Mouse (Mus musculus) hindbrain, embryonic 15.5 days (tissue): Measurements from ENCODE around the gene Prim2. TPM values are rescaled to one million over a fixed set of nuclear protein-coding genes. Genes with fewer than 3 reads are reported as not detected.
A peak's percentile ranks its signal among the peaks of the same experiment; 100 is the strongest.
"Not testable (repeated sequence)": the region's sequence is repeated elsewhere in the genome, so short reads cannot be mapped to it uniquely, and the experiment has no call there.

Source experiments
- ATAC-seq: fragments of 200-750 bp; cut with Nextera tagmentation; 2 replicates; pipeline ENCODE4 v1.8.0; 2017; ENCODE audit warnings: low read depth, moderate number of reproducible peaks, moderate TSS enrichment; ENCODE audit not compliant: low FRiP score
- H3K27ac ChIP-seq: fragments of 300-500 bp; sonication (generic); replicated peaks from 2 replicates; pipeline ENCODE4 v1.5.1; 2015; ENCODE audit warnings: mild to moderate bottlenecking, inconsistent platforms
- H3K27me3 ChIP-seq: fragments of 300-500 bp; sonication (generic); 2 replicates; pipeline ENCODE4 v1.6.1; 2015; ENCODE audit warnings: control low read depth, inconsistent platforms
- H3K36me3 ChIP-seq: fragments of 300-500 bp; sonication (generic); 2 replicates; pipeline ENCODE4 v1.6.1; 2015; ENCODE audit warnings: control low read depth, inconsistent platforms
- H3K4me1 ChIP-seq: fragments of 300-500 bp; sonication (generic); replicated peaks from 2 replicates; pipeline ENCODE4 v1.6.1; 2015; ENCODE audit warnings: control low read depth, inconsistent platforms
- H3K4me2 ChIP-seq: fragments of 300-500 bp; sonication (generic); 2 replicates; pipeline ENCODE4 v1.6.1; 2015; ENCODE audit warnings: moderate library complexity, mild to moderate bottlenecking, inconsistent platforms
- H3K4me3 ChIP-seq: fragments of 300-500 bp; sonication (generic); 2 replicates; pipeline ENCODE4 v1.5.1; 2015; ENCODE audit warnings: mild to moderate bottlenecking, inconsistent platforms
- H3K9ac ChIP-seq: fragments of 300-500 bp; sonication (generic); 2 replicates; pipeline ENCODE4 v1.6.1; 2015; ENCODE audit warnings: inconsistent platforms
- H3K9me3 ChIP-seq: fragments of 300-500 bp; sonication (generic); 2 replicates; pipeline ENCODE4 v1.6.1; 2016; ENCODE audit warnings: control low read depth, inconsistent platforms
- WGBS: fragments of 180-500 bp; shearing (Covaris S2); methylation state at CpG from one replicate; pipeline ENCODE4 v1.1.7; 2015; 5-methylcytosine and 5-hydroxymethylcytosine counted together
- polyA plus RNA-seq: library from polyadenylated mRNA; unstranded; fragments of >200 nt; fragmentation: Nextera tagmentation; extraction: Ambion mirVana; gene quantifications from 2 replicates; pipeline ENCODE4 v1.2.1, GENCODE M21; 2015

The Prim2 gene
- polyA plus RNA-seq, 1 experiment from 2014 or later = 22.6 TPM

DNA sequence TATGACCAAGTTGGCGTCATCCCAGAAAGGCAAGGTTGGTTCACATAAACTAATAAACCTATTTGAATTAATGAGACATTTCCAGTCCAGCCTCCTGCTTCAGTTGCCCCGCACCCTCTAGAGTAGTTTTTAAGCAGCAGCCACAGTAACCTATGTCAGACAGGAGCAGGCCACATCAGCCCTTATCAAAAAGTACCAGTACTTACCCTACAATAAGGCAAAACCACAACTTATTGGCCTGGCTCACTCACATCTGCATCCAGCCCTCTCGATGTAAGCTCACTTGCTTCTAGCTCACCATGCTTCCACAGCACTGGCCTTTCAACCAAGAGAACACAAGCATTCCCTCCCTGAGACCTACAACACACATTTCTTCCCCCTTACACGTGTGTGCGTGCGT lies 44.7 kb downstream of the Prim2 start:
- Histone ChIP-seq H3K27me3 (no peaks in the 10 kb centered on the region), H3K36me3 (no peaks in the 10 kb centered on the region), H3K9me3 (no peaks in the 10 kb centered on the region), H3K4me1 (no peaks in the 10 kb centered on the region), H3K27ac (no peak overlapping the region), H3K4me2 (no peak overlapping the region), H3K4me3 (no peak overlapping the region), H3K9ac (no peak overlapping the region)
- 95% methylated on average over 6 of the region's 6 CpGs for WGBS
- ATAC-seq = no peak

DNA sequence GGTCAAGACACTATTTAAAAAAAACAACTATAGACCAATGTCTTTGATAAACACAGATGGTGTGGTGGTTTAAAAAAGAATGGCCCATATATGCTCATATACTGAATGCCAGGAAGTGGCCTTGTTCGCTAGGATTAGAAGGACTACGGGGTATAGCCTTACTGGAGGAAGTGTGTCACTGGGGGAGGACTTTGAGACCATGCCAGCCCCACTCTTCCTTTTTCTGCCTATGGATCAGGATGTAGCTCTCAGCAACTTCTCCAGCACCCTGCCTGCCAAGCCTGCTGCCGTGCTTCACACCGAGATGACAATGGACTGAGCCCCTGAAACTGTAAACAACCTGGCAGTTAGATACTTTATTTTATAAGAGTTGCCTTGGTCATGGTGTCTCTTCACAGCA lies 45.2 kb downstream of the Prim2 start:
- Histone ChIP-seq H3K9me3 (no peaks in the 10 kb centered on the region), H3K4me3 (no peak overlapping the region), H3K36me3 (no peaks in the 10 kb centered on the region), H3K4me2 (no peak overlapping the region), H3K9ac (no peak overlapping the region), H3K27ac (no peak overlapping the region), H3K4me1 (no peaks in the 10 kb centered on the region), H3K27me3 (no peaks in the 10 kb centered on the region)
- ATAC-seq = no peak
- 93% methylated on average over 4 of the region's 4 CpGs for WGBS

DNA sequence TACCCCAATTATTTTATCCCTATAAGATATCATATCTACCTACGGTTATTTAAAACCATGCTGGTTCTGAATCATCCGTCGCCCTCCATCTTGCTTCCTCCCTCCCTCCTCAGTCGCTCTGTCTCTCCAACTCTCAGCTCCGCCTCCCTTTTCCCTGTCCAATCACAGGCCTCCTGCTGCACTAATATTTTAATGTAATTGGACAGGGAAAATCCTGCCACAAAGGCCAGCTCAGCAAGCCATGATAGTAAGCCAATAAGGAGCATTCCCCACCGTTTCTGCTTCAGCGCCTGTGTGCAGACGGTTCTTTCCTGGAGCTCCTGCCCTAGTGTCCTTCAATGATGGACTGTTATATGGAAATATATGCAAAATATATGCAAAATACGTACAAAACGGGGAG lies 47.8 kb downstream of the Prim2 start:
- Histone ChIP-seq H3K27ac (no peak overlapping the region), H3K9ac (no peak overlapping the region), H3K27me3 (no peaks in the 10 kb centered on the region), H3K4me2 (no peak overlapping the region), H3K36me3 (no peaks in the 10 kb centered on the region), H3K4me1 (no peaks in the 10 kb centered on the region), H3K4me3 (no peak overlapping the region), H3K9me3 (no peaks in the 10 kb centered on the region)
- WGBS = 84% methylated on average over 10 of the region's 10 CpGs
- ATAC-seq = no peak

DNA sequence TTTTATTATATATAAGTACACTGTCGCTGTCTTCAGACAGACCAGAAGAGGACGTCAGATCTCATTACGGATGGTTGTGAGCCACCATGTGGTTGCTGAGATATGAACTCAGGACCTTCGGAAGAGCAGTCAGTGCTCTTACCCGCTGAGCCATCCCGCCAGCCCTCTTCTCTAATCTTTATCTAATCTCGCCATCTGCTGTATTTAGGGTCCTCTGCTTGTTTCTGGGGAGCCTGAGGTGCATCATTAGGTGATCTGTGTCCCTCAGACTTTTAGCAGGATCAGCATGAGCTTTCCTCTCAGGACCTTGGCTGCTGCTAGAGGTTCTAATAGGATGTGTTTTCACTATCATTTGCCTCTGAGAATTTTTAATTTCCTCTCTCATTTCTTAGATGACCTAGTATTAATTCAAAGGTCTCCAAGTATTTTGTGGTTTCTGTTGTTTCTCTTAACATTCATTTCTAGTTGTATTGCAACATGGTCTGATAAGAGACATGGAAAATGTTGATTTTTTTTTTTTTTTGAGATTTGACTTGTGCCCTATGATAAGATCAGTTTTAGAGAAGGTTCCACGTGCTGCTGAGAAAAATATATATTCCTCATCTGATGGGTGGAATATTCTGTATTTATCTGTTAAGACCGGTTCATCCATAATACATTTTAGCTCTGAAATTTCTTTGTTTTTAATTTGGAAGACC lies 49.4 kb downstream of the Prim2 start:
- Histone ChIP-seq H3K27me3 (no peaks in the 10 kb centered on the region), H3K9ac (no peak overlapping the region), H3K27ac (no peak overlapping the region), H3K4me2 (no peak overlapping the region), H3K4me1 (no peaks in the 10 kb centered on the region), H3K4me3 (no peak overlapping the region), H3K9me3 (no peaks in the 10 kb centered on the region), H3K36me3 (no peaks in the 10 kb centered on the region)
- WGBS = 92% methylated on average over 9 of the region's 9 CpGs
- no peak for ATAC-seq

DNA sequence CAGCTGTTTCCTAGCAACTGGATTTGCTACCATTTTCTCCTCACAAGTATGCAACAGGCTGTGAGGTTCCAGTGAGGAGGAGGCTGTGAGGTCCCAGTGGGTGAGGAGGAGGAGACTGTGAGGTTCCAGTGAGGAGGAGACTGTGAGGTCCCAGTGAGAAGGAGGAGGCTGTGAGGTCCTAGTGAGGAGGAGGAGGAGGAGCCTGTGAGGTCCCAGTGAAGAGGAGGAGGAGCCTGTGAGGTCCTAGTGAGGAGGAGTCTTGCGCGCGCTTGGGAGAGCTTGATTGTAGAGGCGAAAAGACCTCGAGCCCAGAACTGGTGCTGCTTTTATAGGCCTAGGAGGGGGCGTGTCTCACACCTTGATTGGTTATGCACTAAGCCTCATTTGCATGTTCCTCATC lies 53.0 kb downstream of the Prim2 start:
- not testable (repeated sequence) for H3K9ac ChIP-seq, H3K4me1 ChIP-seq, H3K4me2 ChIP-seq, H3K27me3 ChIP-seq, ATAC-seq, H3K27ac ChIP-seq, H3K9me3 ChIP-seq, H3K4me3 ChIP-seq, H3K36me3 ChIP-seq
- 88% methylated on average over 5 of the region's 6 CpGs for WGBS

DNA sequence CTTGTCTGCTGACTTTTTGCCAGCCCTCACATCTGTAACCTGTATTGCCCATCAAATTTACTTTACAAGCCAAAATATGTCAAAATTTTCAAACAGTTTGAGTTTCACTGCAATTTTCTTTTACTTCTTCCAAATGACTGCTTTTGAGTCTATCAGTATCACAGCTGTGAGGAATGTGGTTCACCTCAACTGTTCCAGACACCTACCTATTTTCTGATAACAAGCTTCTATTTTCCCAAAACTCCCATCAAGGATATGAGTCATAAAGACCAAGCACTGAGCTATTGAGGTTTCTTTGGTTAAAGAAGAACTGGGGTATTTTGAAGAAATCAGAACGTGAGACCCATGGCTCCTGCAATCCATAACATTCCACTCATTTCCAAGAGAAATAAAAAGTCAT lies 57.5 kb downstream of the Prim2 start:
- ATAC-seq = no peak
- Histone ChIP-seq H3K9me3 (no peaks in the 10 kb centered on the region), H3K36me3 (no peaks in the 10 kb centered on the region), H3K27me3 (no peaks in the 10 kb centered on the region), H3K4me3 (no peak overlapping the region), H3K4me1 (peaks cover 4% of the 10 kb centered on the region), H3K4me2 (no peak overlapping the region), H3K9ac (no peak overlapping the region), H3K27ac (no peak overlapping the region)
- 91% methylated on average over 1 of the region's 1 CpGs for WGBS

DNA sequence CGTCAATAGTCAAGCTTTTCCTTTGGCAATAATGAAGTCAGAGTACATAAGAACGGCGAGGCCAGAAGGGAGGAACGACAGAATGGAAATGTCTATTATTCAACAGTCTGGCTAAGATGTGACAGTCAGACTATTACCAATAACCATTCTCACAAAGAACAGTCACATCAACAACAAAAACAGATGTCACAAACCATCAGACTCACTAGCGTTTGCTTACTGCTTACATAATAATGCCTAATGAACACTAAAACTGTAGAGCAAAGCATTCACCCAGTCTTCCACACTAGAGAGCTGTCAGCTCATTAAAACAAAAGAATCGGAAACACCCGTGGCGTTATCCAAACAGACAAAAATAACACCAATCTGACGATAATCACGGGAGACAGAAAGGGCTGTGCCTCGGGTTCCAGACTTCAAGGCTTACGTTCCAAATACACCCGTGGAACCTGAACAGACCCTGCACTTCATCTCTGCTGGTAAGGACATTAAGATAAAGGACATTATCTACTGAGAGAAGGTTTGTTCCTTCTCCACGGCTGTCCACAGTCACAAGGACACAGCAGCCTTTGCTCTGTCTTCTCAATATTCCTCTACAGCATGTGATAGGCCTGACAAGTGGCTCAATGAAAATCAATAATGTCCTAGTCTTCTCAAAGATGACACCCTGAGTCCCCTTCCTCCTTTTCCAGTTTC lies 59.4 kb downstream of the Prim2 start:
- peaks cover 4% of the 10 kb centered on the region for H3K4me1 ChIP-seq
- ATAC-seq = no peak
- no peak overlapping the region for H3K4me2 ChIP-seq
- H3K36me3 ChIP-seq = no peaks in the 10 kb centered on the region
- H3K9ac ChIP-seq = no peak overlapping the region
- H3K27me3 ChIP-seq = no peaks in the 10 kb centered on the region
- no peaks in the 10 kb centered on the region for H3K9me3 ChIP-seq
- 61% methylated on average over 14 of the region's 14 CpGs for WGBS
- no peak overlapping the region for H3K4me3 ChIP-seq
- 0 out of 2 replicates have a peak overlapping the region, but pooled peaks have one; percentile 16 for H3K27ac ChIP-seq

DNA sequence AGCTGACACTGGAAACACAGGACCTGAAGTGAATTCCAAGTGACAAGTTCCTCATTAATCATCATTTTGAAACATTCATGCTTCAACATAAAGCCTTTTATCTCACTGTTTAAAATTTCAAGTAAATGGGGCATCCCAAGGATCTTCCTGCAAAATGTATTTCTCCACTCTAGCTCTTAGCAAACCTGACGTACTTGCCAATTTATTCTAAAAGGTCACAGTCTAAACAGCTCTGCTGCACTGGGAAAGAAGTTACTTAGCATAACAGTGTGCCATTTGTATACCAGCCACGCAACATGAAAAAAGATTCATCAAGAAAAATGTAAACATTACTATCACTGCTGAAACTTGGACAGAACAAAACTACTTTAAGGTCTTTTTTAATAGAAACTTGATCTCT lies 61.5 kb downstream of the Prim2 start:
- H3K9ac ChIP-seq = no peak overlapping the region
- no peaks in the 10 kb centered on the region for H3K27me3 ChIP-seq
- no peak overlapping the region for H3K27ac ChIP-seq
- WGBS = 38% methylated on average over 2 of the region's 2 CpGs
- ATAC-seq = no peak
- H3K9me3 ChIP-seq = no peaks in the 10 kb centered on the region
- H3K4me2 ChIP-seq = no peak overlapping the region
- no peaks in the 10 kb centered on the region for H3K36me3 ChIP-seq
- H3K4me3 ChIP-seq = no peak overlapping the region
- H3K4me1 ChIP-seq = peaks cover 4% of the 10 kb centered on the region

DNA sequence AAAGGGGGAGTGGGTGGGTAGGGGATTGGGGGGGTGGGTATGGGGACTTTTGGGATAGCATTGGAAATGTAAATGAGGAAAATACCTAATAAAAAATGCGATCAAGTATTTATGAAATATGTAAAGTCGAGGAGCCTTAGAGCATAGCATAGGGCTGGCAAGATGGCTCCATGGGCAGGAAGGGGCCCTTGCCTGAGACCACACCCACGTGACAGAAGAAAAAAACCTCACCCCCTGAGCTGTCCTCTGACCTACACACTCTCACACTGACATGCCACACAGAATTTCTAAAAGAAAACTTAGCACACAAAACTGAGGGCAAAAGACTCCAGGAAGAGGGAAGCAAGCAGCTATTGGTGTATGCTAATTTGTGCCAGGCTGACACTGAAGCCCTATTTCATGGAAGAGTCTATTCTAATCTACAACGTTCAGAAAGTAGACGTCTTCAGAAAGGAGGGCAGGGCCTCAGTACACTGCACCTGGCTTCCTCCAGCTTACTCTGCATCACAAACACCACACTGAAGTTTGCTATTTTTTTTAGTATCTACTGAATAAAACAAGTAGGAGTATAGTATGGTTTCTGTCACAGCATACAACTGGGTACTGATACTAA lies 65.4 kb downstream of the Prim2 start:
- no peaks in the 10 kb centered on the region for H3K9me3 ChIP-seq
- no peak for ATAC-seq
- peaks cover 4% of the 10 kb centered on the region for H3K4me1 ChIP-seq
- H3K4me3 ChIP-seq = no peak overlapping the region
- WGBS = 85% methylated on average over 5 of the region's 5 CpGs
- no peaks in the 10 kb centered on the region for H3K27me3 ChIP-seq
- H3K4me2 ChIP-seq = no peak overlapping the region
- no peaks in the 10 kb centered on the region for H3K36me3 ChIP-seq
- H3K27ac ChIP-seq = no peak overlapping the region
- H3K9ac ChIP-seq = no peak overlapping the region

DNA sequence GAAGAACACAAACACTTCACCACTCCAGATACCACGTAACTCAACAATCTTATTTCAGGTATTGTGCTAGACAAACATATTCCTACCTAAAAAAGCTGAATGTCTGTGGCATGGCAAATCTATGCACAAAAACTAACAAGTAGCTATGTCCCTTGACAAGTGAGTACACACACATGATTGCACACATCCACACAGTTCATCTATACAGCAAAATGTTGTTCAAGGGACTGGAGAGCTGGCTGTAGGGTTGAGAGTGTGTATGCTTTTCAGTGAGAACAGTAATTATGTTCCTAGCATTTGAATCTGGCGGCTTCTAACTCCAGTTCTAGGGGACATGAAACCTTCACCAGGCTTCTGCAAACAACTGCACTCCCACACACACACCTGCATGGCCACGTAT lies 69.9 kb downstream of the Prim2 start:
- Histone ChIP-seq H3K9ac (no peak overlapping the region), H3K9me3 (no peaks in the 10 kb centered on the region), H3K27ac (0 out of 2 replicates have a peak overlapping the region, but pooled peaks have one; percentile 14), H3K4me2 (no peak overlapping the region), H3K27me3 (no peaks in the 10 kb centered on the region), H3K4me3 (no peak overlapping the region), H3K36me3 (no peaks in the 10 kb centered on the region), H3K4me1 (no peaks in the 10 kb centered on the region)
- WGBS = 86% methylated on average over 3 of the region's 3 CpGs
- ATAC-seq = no peak

DNA sequence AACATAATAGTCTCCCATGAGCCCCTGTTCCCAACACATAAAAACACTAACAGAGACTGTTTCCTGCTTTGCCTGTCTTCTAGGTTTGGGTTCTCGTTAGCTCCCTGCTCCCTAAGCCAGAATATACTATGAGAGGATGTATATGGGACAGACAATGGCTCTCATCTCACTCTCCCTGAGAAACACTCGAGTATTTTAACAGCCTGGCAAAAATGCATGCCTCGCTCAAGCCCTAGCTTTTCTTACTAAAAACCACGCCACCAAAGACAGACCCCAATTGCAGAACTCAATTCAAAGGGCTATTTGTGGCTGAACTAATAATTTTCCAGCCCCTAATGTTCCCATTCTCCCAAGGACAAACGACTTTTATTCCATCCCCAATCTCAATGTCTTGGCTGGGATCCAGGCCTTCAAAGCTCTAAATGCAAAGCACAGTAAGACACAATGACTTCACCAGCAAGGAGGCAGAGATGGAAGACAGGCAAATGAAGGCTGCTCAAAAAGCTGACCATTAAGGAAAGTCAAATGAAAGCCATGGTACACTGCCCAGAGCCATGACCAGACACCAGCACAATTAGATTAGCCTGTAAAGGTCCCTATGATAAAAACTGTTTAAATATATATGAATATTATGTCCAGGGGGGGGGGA lies 70.5 kb downstream of the Prim2 start:
- no peak overlapping the region for H3K9ac ChIP-seq
- ATAC-seq = peak; percentile 69
- H3K4me3 ChIP-seq = no peak overlapping the region
- H3K27me3 ChIP-seq = no peaks in the 10 kb centered on the region
- H3K4me1 ChIP-seq = no peaks in the 10 kb centered on the region
- WGBS = 54% methylated on average over 5 of the region's 5 CpGs
- H3K27ac ChIP-seq = peak overlapping the region; percentile 48
- H3K9me3 ChIP-seq = no peaks in the 10 kb centered on the region
- no peaks in the 10 kb centered on the region for H3K36me3 ChIP-seq
- H3K4me2 ChIP-seq = no peak overlapping the region

DNA sequence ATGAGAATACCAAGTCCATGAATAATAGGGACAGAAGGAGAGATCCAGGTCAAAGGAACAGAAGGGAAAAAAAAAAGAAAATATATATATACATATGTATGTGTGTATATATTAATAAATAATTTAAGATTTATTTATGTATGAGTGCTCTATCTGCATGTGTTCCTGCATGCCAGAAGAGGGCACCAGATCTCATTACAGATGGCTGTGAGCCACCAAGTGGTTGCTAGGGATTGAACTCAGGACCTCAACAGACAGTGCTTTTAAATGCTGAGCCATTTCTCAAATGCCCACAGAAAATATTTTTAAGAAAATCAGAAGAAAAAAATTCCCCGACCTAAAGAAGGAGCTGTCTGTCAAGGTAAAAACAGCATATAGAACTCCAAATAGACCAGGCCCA lies 72.6 kb downstream of the Prim2 start:
- no peaks in the 10 kb centered on the region for H3K27me3 ChIP-seq
- no peak overlapping the region for H3K4me3 ChIP-seq
- H3K9ac ChIP-seq = no peak overlapping the region
- no peak overlapping the region for H3K27ac ChIP-seq
- H3K36me3 ChIP-seq = no peaks in the 10 kb centered on the region
- no peaks in the 10 kb centered on the region for H3K4me1 ChIP-seq
- no peak overlapping the region for H3K4me2 ChIP-seq
- 94% methylated on average over 1 of the region's 1 CpGs for WGBS
- H3K9me3 ChIP-seq = no peaks in the 10 kb centered on the region
- no peak for ATAC-seq
